Mouse (Mus musculus) liver, embryonic 15.5 days (tissue): Measurements from ENCODE around the gene Wdr24. TPM values are rescaled to one million over a fixed set of nuclear protein-coding genes. Genes with fewer than 3 reads are reported as not detected.

ENCODE experiments used
- ATAC-seq: fragments of 200-750 bp; cut with Nextera tagmentation; 2 replicates; pipeline ENCODE4 v1.8.0; 2017; ENCODE audit warnings: moderate number of reproducible peaks, mild to moderate bottlenecking, moderate library complexity; ENCODE audit not compliant: insufficient read depth
- H3K27ac ChIP-seq: fragments of 300-500 bp; sonication (generic); replicated peaks from 2 replicates; pipeline ENCODE4 v1.5.1; 2015; ENCODE audit warnings: mild to moderate bottlenecking, inconsistent platforms
- H3K27me3 ChIP-seq: fragments of 300-500 bp; sonication (generic); 2 replicates; pipeline ENCODE4 v1.6.1; 2015; ENCODE audit warnings: mild to moderate bottlenecking, inconsistent platforms
- H3K36me3 ChIP-seq: fragments of 300-500 bp; sonication (generic); replicated peaks from 2 replicates; pipeline ENCODE4 v1.6.1; 2015; ENCODE audit warnings: moderate library complexity, mild to moderate bottlenecking, inconsistent platforms
- H3K4me1 ChIP-seq: fragments of 300-500 bp; sonication (generic); replicated peaks from 2 replicates; pipeline ENCODE4 v1.6.1; 2015; ENCODE audit warnings: inconsistent platforms
- H3K4me2 ChIP-seq: fragments of 300-500 bp; sonication (generic); 2 replicates; pipeline ENCODE4 v1.6.1; 2015; ENCODE audit warnings: moderate library complexity, mild to moderate bottlenecking, inconsistent platforms
- H3K4me3 ChIP-seq: fragments of 300-500 bp; sonication (generic); replicated peaks from 2 replicates; pipeline ENCODE4 v1.5.1; 2015; ENCODE audit warnings: mild to moderate bottlenecking, inconsistent platforms
- H3K9ac ChIP-seq: fragments of 300-500 bp; sonication (generic); 2 replicates; pipeline ENCODE4 v1.6.1; 2015; ENCODE audit warnings: moderate library complexity, mild to moderate bottlenecking, inconsistent platforms
- H3K9me3 ChIP-seq: fragments of 300-500 bp; sonication (generic); replicated peaks from 2 replicates; pipeline ENCODE4 v1.6.1; 2016; ENCODE audit warnings: inconsistent platforms
- WGBS: fragments of 180-500 bp; shearing (Covaris S2); methylation state at CpG from one replicate; pipeline ENCODE4 v1.1.7; 2015; ENCODE audit warnings: mixed read lengths; ENCODE audit not compliant: insufficient replicate concordance; 5-methylcytosine and 5-hydroxymethylcytosine counted together
- polyA plus RNA-seq: library from polyadenylated mRNA; unstranded; fragments of >200 nt; fragmentation: Nextera tagmentation; extraction: Ambion mirVana; gene quantifications from 2 replicates; pipeline ENCODE4 v1.2.1, GENCODE M21; 2015

Gene Wdr24
- polyA plus RNA-seq, 1 experiment from 2014 or later = 11.7 TPM

- H3K4me1 ChIP-seq = peaks cover 57% of the 10 kb centered on the region
- H3K9ac ChIP-seq = no peak overlapping the region
- H3K9me3 ChIP-seq = no peaks in the 10 kb centered on the region
- 89% methylated on average over 27 of the region's 27 CpGs for WGBS
- peaks cover 17% of the 10 kb centered on the region for H3K27me3 ChIP-seq
- H3K36me3 ChIP-seq = peaks cover 45% of the 10 kb centered on the region
- no peak for ATAC-seq
- no peak overlapping the region; the same call in 1 of the 2 replicates for H3K4me2 ChIP-seq
- no peak overlapping the region for H3K4me3 ChIP-seq
- no peak overlapping the region for H3K27ac ChIP-seq
Measured at GRCm38 (mm10) chr17:25825984-25826570, 2.6 kb downstream of the Wdr24 start.

GRCm38 (mm10) chr17:25827011-25827410 is 3.6 kb downstream of the Wdr24 start:
- Histone ChIP-seq H3K4me1 (peaks cover 66% of the 10 kb centered on the region), H3K27ac (no peak overlapping the region), H3K27me3 (peaks cover 9% of the 10 kb centered on the region), H3K4me2 (no peak overlapping the region), H3K9ac (no peak overlapping the region), H3K4me3 (no peak overlapping the region), H3K9me3 (no peaks in the 10 kb centered on the region), H3K36me3 (peaks cover 52% of the 10 kb centered on the region)
- WGBS = 88% methylated on average over 13 of the region's 13 CpGs
- ATAC-seq = no peak

GRCm38 (mm10) chr17:25827546-25828222 is 4.3 kb downstream of the Wdr24 start:
- H3K9ac ChIP-seq = no peak overlapping the region
- 87% methylated on average over 22 of the region's 22 CpGs for WGBS
- peaks cover 52% of the 10 kb centered on the region for H3K36me3 ChIP-seq
- no peak overlapping the region for H3K27ac ChIP-seq
- peak overlapping the region; percentile 81; the same call in 1 of the 2 replicates for H3K4me2 ChIP-seq
- no peak overlapping the region for H3K4me3 ChIP-seq
- H3K27me3 ChIP-seq = peaks cover 2% of the 10 kb centered on the region
- ATAC-seq = no peak
- no peaks in the 10 kb centered on the region for H3K9me3 ChIP-seq
- H3K4me1 ChIP-seq = peaks cover 69% of the 10 kb centered on the region

- peaks cover 52% of the 10 kb centered on the region for H3K36me3 ChIP-seq
- ATAC-seq = no peak
- H3K27ac ChIP-seq = peak overlapping the region; percentile 69
- 0 out of 2 replicates have a peak overlapping the region, but pooled peaks have one; percentile 61 for H3K9ac ChIP-seq
- H3K4me1 ChIP-seq = peaks cover 69% of the 10 kb centered on the region
- H3K27me3 ChIP-seq = no peaks in the 10 kb centered on the region
- H3K4me3 ChIP-seq = peak overlapping the region; percentile 65
- 79% methylated on average over 8 of the region's 8 CpGs for WGBS
- H3K4me2 ChIP-seq = peak overlapping the region; percentile 81
- H3K9me3 ChIP-seq = no peaks in the 10 kb centered on the region
Measured at GRCm38 (mm10) chr17:25828223-25828594, 4.8 kb downstream of the Wdr24 start.

- Histone ChIP-seq H3K9ac (peak within 1 kb of the TSS; percentile 61), H3K36me3 (peaks cover 52% of the 10 kb centered on the region), H3K27me3 (no peaks in the 10 kb centered on the region), H3K27ac (peak within 1 kb of the TSS; percentile 69), H3K4me2 (peak within 1 kb of the TSS; percentile 81), H3K4me1 (peaks cover 72% of the 10 kb centered on the region), H3K9me3 (no peaks in the 10 kb centered on the region), H3K4me3 (peak within 1 kb of the TSS; percentile 65)
- 2% methylated on average over 32 of the region's 32 CpGs for WGBS
- no peak for ATAC-seq
Measured at GRCm38 (mm10) chr17:25828712-25829557, 5.5 kb downstream of the Wdr24 start, which contains the start of gene Jmjd8. Gene Jmjd8 (plus strand): TSS chr17:25828867.

GRCm38 (mm10) chr17:25829558-25830017 is 6.2 kb downstream of the Wdr24 start:
- Histone ChIP-seq H3K36me3 (peaks cover 52% of the 10 kb centered on the region), H3K27ac (peak overlapping the region; percentile 69), H3K4me3 (peak overlapping the region; percentile 65), H3K4me2 (peak overlapping the region; percentile 81), H3K27me3 (no peaks in the 10 kb centered on the region), H3K9ac (peak overlapping the region; percentile 61), H3K4me1 (peaks cover 72% of the 10 kb centered on the region), H3K9me3 (no peaks in the 10 kb centered on the region)
- WGBS = 35% methylated on average over 8 of the region's 8 CpGs
- no peak for ATAC-seq

GRCm38 (mm10) chr17:25830200-25830753 is 6.8 kb downstream of the Wdr24 start:
- Histone ChIP-seq H3K4me1 (peaks cover 72% of the 10 kb centered on the region), H3K36me3 (peaks cover 57% of the 10 kb centered on the region)

GRCm38 (mm10) chr17:25830806-25831431 is 7.5 kb downstream of the Wdr24 start:
- Histone ChIP-seq H3K4me3 (peak overlapping the region; percentile 72), H3K9ac (no peak overlapping the region), H3K9me3 (no peaks in the 10 kb centered on the region), H3K4me2 (peak overlapping the region; percentile 92), H3K4me1 (peaks cover 75% of the 10 kb centered on the region), H3K27ac (peak overlapping the region; percentile 90; the same call in 1 of the 2 replicates), H3K36me3 (peaks cover 53% of the 10 kb centered on the region), H3K27me3 (no peaks in the 10 kb centered on the region)
- no peak for ATAC-seq
- WGBS = 80% methylated on average over 14 of the region's 14 CpGs

More at GRCm38 (mm10) chr17:25830200-25830753, 6.8 kb downstream of the Wdr24 start:
- Histone ChIP-seq H3K9ac (no peak overlapping the region), H3K4me2 (peak overlapping the region; percentile 81), H3K27ac (0 out of 2 replicates have a peak overlapping the region, but pooled peaks have one; percentile 69), H3K4me3 (peak overlapping the region; percentile 65; the same call in 1 of the 2 replicates), H3K9me3 (no peaks in the 10 kb centered on the region), H3K27me3 (no peaks in the 10 kb centered on the region)
- ATAC-seq = no peak
- 70% methylated on average over 4 of the region's 4 CpGs for WGBS

GRCm38 (mm10) chr17:25831451-25832281 is 8.2 kb downstream of the Wdr24 start:
- H3K36me3 ChIP-seq = peaks cover 46% of the 10 kb centered on the region
- H3K4me2 ChIP-seq = peak overlapping the region; percentile 92
- 41% methylated on average over 21 of the region's 21 CpGs for WGBS
- no peaks in the 10 kb centered on the region for H3K27me3 ChIP-seq
- ATAC-seq = no peak
- no peaks in the 10 kb centered on the region for H3K9me3 ChIP-seq
- peak overlapping the region; percentile 90 for H3K27ac ChIP-seq
- H3K9ac ChIP-seq = peak overlapping the region; percentile 79
- peak overlapping the region; percentile 72 for H3K4me3 ChIP-seq
- peaks cover 82% of the 10 kb centered on the region for H3K4me1 ChIP-seq
